Mouse (Mus musculus): ENCODE measurements around the gene Exosc10.

Gene Exosc10

GRCm38 (mm10) chr4:148609805-148610204 is 51.6 kb downstream of the Exosc10 start:
- DNase-seq (ENCODE audit: low spot score) = no peak

- DNase-seq (ENCODE audit: low spot score) = no peak
These were observed 52.6 kb downstream of the Exosc10 start for GRCm38 (mm10) chr4:148610631-148611364.

- no peak for DNase-seq (ENCODE audit: low spot score)
These were observed 54.3 kb downstream of the Exosc10 start for GRCm38 (mm10) chr4:148612557-148612956.

- DNase-seq (ENCODE audit: low spot score) = no peak
These were observed 55.5 kb downstream of the Exosc10 start for GRCm38 (mm10) chr4:148613738-148614137.

- DNase-seq (ENCODE audit: low spot score) = no peak
These were observed 61.6 kb downstream of the Exosc10 start for GRCm38 (mm10) chr4:148619805-148620204.

GRCm38 (mm10) chr4:148620718-148621117 is 62.5 kb downstream of the Exosc10 start:
- DNase-seq (ENCODE audit: low spot score) = no peak

GRCm38 (mm10) chr4:148622485-148622884 is 64.3 kb downstream of the Exosc10 start:
- no peak for DNase-seq (ENCODE audit: low spot score)

- DNase-seq (ENCODE audit: low spot score) = no peak
These were observed 65.4 kb downstream of the Exosc10 start for GRCm38 (mm10) chr4:148623609-148624008.

GRCm38 (mm10) chr4:148625010-148625409 is 66.8 kb downstream of the Exosc10 start:
- no peak for DNase-seq (ENCODE audit: low spot score)

GRCm38 (mm10) chr4:148625756-148626622 is 67.8 kb downstream of the Exosc10 start:
- peak; percentile 45 for DNase-seq (ENCODE audit: low spot score)

- DNase-seq (ENCODE audit: low spot score) = peak; percentile 94
These were observed 68.5 kb downstream of the Exosc10 start, which contains the start of gene Tardbp for GRCm38 (mm10) chr4:148626623-148627185. Gene Tardbp (minus strand): TSS chr4:148627019.

GRCm38 (mm10) chr4:148627246-148627645 is 69.0 kb downstream of the Exosc10 start:
- no peak for DNase-seq (ENCODE audit: low spot score)

Measured in c-Kit-positive CD71-positive TER-119-positive erythroid progenitor cells, embryonic 14.5 days (primary cell).